Mouse (Mus musculus) T-cell, adult 2 months (primary cell): Measurements from ENCODE around the gene Tmem104.

Source experiments
- DNase-seq: peaks from one replicate; pipeline ENCODE4 v3.0.0; 2022; ENCODE audit warnings: low spot score

The Tmem104 gene

DNA sequence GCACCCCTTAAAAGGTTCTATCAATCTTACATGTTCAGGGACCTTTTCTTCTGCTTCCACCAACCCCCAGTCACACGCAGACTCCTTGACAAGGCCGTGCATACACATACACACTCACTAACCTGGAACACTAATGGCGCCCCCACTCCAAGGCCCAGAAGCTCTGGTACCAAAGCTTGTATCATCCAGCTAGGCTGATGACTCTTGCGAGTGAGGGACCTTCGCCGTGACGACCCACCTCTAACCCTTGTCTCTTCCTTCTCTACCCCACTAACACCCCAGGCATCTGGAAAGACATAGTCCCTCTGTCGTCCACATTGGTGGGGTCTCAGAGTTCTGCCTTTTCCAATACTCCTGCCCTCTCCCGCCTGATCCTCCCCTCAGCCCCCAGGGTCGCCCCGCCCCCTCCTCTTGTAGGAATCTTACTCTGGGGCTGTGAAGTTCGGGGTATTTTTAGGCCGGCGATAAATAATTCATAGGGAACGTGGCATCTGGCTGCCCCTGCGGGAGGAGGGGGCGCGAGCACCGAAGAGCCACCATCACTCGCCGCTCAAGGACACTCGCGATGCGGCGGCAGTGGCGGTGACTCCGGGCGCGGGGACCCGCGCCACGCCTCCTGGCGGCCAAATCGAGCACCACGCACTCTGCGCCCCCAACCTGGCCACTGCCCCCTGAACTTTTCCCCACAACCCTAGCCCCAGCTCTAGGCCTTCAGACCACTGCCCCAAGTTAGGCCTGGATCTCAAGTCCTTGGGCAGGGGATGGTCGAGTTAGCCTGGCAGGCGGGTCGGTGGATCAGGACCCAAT is 77.8 kb downstream of the Tmem104 start:
- DNase-seq: no peak

DNA sequence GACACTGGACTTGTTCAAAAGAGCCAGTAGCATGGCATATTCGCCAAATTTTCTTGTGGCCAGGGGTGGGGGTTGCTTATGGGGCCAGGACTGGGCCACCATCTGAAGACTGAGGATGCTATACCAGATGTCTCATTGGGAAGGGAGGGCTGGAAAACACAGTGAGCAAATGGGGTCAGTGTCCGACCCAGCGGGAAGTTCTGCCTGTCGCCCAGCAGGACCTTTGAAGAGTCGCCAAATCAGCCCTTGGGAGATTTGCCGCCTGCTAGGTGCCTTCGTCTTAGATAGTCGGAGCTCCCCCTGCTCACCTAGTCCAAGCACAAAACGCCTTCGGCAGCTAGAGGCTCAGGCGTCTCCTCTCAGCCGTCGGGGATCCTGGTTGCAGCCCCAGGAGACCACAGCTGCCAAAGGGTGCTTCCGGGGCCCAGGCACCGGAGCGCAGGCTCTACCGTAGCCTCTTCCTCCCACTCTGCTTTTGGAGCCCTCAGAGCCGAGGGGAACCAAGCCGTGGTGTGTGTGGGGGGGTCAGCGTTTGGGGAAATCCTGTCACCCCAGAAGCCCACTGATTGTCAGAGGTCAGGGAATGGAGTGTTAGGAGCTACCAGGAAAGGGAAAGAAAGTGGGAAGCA is 78.6 kb downstream of the Tmem104 start:
- no peak for DNase-seq

DNA sequence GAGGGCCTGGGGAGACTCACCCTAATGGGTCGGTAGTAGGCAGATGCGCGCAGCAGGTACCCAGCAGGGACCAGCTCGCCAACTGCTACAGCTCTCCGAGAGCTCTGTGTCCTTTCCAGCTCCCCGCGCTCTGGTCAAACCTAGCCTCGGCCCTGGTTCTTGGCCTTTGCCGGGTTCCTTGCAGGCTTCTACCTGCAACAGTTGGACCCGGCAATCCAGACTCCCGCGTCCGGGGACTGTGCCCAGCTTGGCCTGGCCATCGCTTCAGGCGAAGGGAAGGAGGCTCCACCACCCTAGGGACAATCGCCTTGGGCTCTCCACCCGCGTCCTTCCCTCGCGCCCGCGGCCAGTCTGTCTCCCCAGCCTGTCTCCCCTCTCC is 79.1 kb downstream of the Tmem104 start:
- DNase-seq: no peak

DNA sequence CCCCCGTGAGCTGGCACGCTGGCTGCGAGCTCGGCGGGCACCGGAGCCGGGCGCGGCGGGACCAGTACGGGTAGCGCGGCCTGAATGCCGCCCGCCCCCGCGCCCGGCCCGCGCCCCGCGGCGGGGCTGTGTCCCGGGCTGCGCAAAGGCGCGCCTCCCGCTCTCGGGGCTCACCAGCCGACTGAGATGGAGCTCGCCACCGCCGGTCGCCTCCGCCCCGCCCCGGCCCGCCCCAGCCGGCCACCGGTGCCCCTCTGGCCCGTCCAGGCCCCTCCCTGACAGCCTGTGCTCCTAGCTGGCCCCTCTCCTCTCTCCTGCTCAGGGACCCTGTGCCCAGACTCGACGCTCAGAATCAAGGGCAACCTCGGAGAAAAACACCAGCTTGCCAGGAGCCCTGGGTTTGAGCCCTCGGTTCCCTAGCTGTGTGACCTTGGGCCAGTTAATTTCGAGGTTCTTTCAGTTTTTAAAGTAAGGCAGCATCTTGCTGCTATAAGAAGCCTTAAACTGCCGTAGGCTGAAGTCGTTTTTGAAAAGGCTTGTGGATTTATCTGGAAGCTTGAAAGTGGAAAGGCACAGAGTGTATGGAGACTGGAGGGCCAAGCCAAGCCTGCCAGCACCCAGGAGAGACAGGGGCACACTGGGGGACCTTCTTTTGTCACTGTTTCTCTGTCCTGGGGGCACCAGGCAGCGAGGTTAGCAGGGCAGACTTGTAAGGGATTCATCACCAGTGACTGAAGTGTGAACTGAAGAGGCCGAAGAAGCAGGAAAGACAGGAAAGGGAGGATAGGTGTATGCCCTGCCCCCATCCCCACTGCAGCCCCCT is 80.0 kb downstream of the Tmem104 start, which contains the start of gene Grin2c:
Grin2c (minus strand) TSS at position 183 of the 823 bp plus-strand sequence.
- no peak for DNase-seq

DNA sequence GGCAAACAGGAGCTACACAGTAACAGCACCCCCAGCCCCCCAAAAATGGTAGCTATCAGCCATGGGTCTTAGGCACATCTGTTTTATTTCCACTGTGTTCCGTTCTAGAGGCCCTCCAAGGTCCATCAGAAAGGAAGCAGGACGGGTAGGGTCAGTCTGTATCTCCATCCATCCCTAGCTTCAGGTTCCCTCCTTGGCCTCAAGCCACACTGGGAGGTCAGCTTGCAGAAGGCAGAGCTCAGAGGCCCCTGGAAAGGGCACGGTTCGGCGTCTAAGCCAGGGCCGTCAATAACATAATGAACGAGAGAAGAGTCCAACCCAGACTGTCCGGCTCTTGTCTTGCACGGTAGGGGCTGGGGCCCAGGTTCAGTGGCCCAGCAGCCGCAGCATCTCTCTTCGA is 80.7 kb downstream of the Tmem104 start:
- no peak for DNase-seq

DNA sequence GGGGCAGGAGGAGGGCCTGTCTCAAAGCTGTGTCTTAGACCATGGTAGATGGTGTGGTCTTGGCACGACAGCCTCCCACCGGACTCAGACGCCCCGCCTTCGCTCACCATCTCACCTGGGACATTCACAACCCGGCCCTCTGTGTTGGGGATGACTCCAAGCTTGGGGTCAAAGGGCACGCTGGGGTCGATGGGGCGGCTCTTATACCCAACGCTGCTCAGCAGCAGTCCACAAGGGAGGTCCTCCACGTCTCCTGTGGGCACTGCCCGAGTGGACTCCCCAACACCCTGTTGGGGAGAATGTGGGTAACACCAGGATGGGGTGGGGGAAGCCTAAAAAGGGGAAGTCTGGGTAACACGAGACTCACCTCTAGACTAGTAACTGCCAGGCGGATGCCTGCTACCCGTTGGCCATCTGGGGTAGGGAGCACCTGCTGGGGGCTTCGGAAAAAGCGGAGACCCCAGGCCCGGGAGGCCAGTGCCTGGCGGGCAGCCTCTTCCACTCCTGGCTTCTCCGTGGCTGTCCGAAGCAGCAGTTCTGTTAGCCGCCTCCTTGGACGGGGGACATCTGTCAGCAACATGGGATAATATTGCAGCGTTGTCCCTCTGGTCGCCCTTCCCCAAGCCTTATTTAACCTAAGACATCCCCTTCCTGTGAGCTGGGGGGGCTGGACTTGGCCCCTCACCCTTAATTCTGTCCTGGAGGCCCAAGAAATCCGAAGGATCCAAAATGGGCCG is 82.2 kb downstream of the Tmem104 start:
- no peak for DNase-seq

DNA sequence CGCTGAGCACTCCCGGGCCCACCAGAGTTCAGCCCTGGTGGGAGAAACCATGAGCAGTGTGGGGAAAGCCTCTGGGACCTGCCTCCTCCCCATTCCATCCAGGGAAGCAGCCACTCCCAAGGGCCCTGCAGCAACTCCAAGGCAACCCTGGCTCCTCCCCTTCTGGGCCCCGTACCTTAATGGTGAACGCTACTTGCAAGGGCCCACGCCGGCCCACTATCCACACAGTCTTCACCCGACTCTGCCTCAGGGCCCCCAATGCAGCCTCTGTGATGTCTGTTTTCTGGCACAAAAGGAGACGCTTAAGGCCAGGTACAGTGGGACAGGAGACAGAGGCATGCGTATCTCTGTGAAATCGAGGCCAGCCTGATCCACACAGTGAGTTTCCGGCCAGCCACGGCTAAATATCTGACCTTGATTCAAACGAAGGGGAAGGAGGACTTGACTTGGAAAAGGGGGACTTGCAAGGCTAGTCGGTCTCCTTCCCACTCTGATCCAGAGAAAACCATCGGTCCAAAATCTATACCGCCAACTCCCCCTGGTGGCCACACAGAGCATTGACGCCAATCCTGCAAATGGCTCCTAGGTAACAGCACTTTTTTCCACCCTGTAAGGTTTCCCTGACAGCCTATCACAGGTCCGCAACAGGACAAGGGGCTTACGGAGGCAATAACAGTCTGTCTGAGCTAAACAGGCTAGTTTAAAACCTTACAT is 83.0 kb downstream of the Tmem104 start:
- peak; percentile 37 for DNase-seq

DNA sequence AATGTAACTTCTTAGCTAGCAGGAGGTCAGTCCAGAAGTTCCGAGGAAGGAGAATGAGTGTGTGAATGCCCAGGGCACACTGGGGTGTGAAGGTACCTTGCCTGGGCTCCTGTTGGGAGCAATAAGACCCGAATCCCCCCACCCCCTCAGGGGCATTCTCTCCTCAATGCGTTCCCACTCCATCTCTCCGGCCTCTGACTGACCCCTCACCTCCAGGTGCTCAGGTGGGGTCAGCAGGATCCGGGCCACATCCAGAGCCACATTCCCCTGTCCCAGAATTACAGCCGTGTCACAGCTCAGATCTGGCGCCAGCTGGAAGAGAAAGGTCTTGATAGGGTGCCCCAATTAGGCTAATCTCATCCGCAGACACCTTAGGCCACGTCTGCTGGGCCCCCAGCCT is 83.8 kb downstream of the Tmem104 start:
- DNase-seq: no peak

DNA sequence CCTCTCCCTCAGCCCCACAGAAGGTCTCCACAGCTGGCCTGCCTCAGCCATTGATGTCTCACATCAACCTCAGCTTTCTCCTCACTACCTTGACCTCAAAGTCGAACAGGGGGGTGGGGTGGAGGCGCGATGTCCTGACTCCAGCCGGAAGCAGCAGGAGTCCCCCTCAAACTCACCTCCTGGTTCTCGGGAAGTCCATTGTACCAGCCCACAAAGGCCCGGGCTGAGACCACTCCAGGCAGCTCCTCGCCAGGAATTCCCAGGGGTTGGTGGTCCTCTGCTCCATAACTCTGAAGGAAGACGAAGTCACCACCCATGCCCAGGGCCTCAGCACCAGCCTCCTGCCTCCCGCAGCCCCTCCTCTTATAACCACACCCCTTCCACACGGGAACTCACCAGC is 84.2 kb downstream of the Tmem104 start:
- no peak for DNase-seq

DNA sequence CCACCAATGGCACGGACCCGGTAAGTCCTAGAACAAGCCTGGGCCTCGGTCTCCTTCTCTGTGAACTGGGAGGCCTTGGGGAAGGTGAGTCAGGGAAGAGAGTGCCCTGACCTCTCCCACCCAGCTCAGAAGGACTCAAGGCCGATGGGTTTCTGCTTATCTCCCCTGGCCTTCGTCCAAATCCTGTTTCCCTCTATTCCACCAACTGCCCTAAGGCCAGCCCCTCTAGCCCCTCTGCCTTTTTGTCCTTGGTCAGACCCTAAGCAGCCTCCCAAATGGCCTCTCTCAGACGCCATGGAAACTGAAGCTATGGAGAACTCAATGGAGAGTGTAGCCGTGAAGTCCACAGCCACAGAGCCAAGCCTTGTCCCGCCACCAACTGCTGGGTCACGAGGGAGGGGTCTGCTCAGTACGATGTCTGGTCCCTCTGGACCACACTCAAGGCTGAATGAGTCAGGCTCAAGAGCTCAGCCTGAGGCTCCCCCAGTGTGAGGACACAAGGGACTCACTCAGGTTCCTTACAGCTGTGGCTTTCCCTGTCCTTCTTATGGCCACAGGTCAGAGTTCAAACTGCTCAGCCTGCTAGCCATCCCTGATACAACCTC is 85.7 kb downstream of the Tmem104 start:
- no peak for DNase-seq

DNA sequence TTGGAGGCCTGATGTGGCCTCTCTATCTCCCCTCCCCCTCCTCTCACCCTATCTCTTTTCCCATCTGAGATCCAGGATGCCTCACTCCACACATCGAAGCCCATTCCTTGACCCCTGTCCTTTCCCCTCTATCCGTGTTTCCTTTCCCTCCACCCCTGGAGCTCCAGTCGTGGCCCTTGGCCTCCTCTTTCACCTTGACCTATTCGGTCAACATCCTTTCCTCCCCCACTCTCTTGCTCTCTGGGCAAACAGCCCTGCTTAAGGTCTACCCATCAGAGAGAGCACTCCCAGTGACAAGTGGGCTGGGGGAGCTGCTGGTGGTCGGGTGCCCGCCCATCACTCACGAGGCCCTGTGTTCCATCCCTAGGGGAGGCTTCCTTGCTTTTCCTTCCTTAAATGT is 86.4 kb downstream of the Tmem104 start:
- DNase-seq: no peak

DNA sequence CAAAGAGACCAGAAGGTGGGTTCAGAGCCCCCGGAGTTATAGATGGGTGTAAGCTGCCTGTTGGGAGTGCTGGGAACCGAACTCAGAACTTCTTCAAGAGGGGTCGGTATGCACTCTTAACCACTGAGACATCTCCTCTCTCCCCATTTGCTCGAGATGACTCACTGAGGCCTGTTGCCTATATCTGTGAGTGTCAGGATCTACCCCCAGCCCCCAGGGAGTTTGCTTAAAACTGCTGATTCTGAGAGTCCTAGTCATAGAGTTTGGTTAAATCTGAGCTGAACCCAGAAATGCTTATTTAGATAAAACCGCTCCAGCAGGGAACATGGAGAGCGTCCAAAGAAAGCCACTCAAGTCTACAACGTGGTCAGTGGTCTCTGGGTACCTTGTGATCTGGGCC is 86.9 kb downstream of the Tmem104 start:
- no peak for DNase-seq

DNA sequence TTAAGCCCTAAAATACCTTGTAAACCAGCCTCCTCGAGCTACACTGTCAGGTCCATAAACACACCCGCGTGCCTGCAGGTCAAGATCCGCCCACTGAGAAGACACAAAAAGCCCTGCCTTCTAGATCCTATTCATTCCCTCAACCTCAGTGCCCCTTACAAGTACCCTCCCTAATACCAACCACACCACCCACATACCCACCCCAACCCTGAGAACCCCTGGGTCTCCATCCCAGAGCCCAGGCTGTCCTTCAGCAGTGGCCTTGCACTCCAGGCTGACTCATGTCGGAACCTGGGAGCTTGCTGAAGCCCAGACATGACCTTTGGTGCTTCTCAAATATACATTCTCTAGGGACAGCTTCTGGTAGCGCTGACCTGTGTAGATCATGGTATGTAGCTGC is 87.5 kb downstream of the Tmem104 start:
- DNase-seq: no peak

DNA sequence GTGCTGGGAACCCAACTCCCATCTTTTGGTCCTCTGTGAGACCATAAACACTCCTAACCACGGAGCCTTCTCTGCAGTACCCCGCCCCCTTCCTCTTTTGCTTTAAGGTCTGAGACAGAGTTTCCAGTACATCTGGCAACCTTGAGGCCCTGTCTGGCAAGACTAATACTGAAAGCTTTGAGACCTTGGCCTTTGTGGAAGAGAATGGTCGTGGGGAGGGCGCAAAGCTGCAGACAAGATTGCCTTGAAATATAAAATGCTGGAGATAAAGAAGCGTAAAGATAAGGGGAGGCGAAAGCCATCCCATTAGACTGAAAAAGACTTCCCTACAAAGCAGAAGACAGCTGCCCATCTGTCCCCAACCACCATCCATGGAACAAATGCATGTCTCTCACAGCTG is 88.2 kb downstream of the Tmem104 start:
- no peak for DNase-seq

DNA sequence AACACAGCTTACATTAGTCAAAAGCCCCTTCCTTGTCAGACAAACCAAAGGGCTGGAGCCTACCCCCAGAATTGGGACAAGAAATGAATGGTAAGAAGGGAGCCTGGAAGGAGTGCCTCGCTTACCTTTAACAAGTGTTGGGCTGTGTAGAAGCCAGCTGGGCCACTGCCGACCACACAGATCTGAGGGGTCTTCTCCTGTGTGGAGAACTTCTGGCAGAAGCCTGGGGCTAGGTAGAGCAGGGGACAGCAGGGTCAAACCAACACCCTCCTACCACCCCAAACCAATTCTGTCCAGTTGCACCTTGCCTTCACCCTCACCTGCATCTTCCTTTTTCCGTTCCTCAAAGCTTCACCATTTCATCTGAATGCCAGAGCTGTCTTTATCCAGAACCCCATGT is 88.7 kb downstream of the Tmem104 start:
- no peak for DNase-seq

DNA sequence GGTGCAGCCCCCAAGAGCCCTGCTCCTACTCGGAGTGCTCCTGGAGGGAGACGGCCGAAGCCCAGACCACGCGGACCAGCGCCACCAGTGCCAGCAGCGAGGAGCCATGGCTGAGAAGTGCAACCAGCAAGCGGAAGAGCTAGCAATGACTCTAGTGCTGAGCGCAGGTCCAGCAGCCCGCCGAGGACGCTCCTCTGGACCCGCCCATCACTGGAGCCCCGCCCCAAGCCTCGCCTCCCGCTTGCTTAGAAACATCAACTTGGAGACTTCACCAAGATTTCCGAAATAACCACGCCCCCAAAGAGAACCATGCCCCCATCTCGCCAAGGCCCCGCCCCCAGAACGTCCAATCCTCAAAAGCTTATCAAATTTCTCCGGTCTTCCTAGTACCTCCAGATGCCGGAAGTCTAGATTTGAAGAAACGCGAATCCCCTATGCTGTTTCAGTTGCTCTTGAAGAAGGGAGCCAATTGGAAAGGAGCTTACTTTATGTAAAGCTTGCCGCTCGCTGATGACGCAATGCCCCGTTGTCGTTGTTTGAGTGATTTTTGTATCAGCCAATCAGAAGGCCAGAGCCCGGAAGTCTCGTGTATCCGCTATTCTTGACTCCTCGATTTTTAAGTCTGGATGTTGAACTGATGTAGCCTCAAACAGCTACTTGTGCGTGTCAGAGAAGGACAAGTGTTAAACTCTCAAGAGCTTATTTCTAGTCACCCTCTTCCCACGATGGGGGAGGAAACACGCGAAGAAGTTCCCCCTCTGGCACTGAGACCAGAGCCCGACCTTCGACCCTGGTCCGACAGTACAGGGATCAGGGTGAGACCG is 89.7 kb downstream of the Tmem104 start, which contains the start of gene Fdxr:
Fdxr (minus strand) TSS at position 271 of the 824 bp plus-strand sequence.
- peak; percentile 99 for DNase-seq

DNA sequence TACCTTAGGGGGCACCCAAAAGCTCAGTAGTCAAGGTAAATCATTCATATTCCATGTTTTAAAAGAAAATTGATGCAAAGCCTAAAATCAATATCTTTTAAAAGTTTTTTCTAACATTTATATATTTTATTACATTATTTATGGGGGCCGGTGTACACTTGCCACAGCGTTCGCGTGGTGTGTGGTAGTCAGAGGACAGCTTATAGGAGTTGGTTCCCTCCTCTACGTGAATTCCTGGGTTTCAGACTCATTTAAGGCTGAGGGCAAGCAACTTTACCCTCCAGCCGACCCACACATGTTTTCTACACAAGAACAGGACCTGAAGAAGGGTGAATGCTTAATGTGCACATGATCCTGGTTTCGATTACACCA is 90.3 kb downstream of the Tmem104 start:
- DNase-seq: no peak

DNA sequence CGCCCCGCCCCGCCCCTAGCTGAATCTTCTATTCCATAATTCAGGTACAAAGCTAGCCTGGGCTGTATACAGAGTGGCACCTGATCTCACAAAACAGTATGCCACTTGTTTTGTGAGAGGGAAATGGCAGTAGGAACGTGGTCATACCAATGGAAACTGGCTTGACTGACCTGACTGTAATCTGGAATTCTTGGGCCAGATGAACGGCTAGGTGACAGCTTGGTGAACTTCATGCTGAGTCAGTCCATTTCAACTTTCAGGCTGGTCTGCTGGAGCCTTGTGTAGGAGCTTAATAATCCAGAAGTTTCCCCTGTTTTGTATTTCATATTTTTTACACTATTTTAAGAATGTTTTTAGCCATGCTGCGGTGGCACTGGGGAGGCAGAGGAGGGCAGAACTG is 90.9 kb downstream of the Tmem104 start:
- no peak for DNase-seq

DNA sequence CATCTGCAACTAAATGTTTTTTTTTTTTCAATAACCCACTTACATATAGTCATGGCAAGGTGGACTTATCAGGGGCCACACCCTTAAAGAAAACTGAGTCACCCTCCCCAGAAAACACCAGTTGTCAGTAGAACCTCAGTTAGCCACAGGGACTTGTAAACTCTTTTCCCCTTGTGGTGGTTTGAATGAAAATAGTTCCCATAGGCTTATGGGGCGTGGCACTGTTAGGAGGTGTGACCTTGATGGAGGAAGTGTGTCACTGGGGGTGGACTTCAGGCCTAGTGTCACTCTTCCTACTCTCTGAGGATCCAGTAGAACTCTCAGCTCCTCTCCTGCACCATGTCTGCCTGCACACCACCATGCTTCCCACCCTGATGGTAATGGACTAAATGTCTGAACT is 92.4 kb downstream of the Tmem104 start:
- DNase-seq: no peak

DNA sequence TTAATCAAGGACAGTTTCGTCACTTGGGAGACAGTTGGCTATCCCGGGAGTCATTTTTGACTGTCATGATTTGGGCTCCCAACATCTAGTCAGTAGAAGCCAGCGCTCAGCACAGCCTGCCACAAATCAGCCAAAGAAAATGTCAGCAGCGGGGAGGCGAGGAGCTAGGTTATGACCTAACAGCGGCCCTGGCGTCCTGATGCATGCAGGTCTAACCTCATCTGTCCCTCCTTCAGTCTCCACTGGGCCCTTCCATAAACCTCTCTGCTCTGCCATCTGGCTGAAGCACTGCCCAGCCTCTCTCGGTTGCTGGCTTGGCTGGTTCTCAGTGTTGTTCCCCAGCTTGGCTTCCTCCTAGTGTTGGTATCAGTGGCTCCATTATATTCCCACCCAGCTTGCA is 95.0 kb downstream of the Tmem104 start:
- DNase-seq: no peak
